Mouse (Mus musculus): Measurements from ENCODE around the gene Snx29. TPM values are rescaled to one million over a fixed set of nuclear protein-coding genes. Genes with fewer than 3 reads are reported as not detected.
A peak's percentile ranks its signal among the peaks of the same experiment; 100 is the strongest.

Snx29 gene
- polyA plus RNA-seq, 1 experiment from 2014 or later, result 22.7 TPM

- no peak overlapping the region for H3K4me3 ChIP-seq
- no peaks in the 10 kb centered on the region for H3K27me3 ChIP-seq (replicated peaks)
- no peak overlapping the region for H3K9ac ChIP-seq
- ATAC-seq (replicated peaks), result no peak
- H3K36me3 ChIP-seq (replicated peaks), result no peaks in the 10 kb centered on the region
- no peak overlapping the region for H3K27ac ChIP-seq
- 55% methylated on average over 2 of the region's 2 CpGs for WGBS
- no peaks in the 10 kb centered on the region for H3K4me1 ChIP-seq
- no peaks in the 10 kb centered on the region for H3K9me3 ChIP-seq
- H3K4me2 ChIP-seq, result no peak overlapping the region
Measured at GRCm38 (mm10) chr16:11396570-11396969, 73.9 kb downstream of the Snx29 start.

GRCm38 (mm10) chr16:11399386-11399785 is 76.7 kb downstream of the Snx29 start:
- ATAC-seq (replicated peaks), result no peak
- WGBS, result 86% methylated on average over 4 of the region's 4 CpGs

GRCm38 (mm10) chr16:11399845-11400565 is 77.3 kb downstream of the Snx29 start:
- WGBS, result 97% methylated on average over 6 of the region's 6 CpGs

More at GRCm38 (mm10) chr16:11399386-11399785, 76.7 kb downstream of the Snx29 start:
- Histone ChIP-seq H3K9me3 (no peaks in the 10 kb centered on the region), H3K36me3 (replicated peaks) (no peaks in the 10 kb centered on the region; the same call in 1 of the 2 replicates), H3K27me3 (replicated peaks) (no peaks in the 10 kb centered on the region), H3K4me1 (no peaks in the 10 kb centered on the region), H3K27ac (no peak overlapping the region), H3K9ac (no peak overlapping the region), H3K4me3 (no peak overlapping the region), H3K4me2 (no peak overlapping the region)

GRCm38 (mm10) chr16:11400936-11401335 is 78.2 kb downstream of the Snx29 start:
- Histone ChIP-seq H3K9ac (no peak overlapping the region), H3K4me1 (no peaks in the 10 kb centered on the region), H3K4me2 (no peak overlapping the region), H3K27ac (no peak overlapping the region), H3K36me3 (replicated peaks) (no peaks in the 10 kb centered on the region; the same call in 1 of the 2 replicates), H3K9me3 (no peaks in the 10 kb centered on the region), H3K27me3 (replicated peaks) (no peaks in the 10 kb centered on the region), H3K4me3 (no peak overlapping the region)
- 76% methylated on average over 7 of the region's 7 CpGs for WGBS
- no peak for ATAC-seq (replicated peaks)

More at GRCm38 (mm10) chr16:11399845-11400565, 77.3 kb downstream of the Snx29 start:
- no peaks in the 10 kb centered on the region for H3K4me1 ChIP-seq
- no peak overlapping the region for H3K9ac ChIP-seq
- no peaks in the 10 kb centered on the region for H3K9me3 ChIP-seq
- H3K4me2 ChIP-seq, result no peak overlapping the region
- H3K36me3 ChIP-seq (replicated peaks), result no peaks in the 10 kb centered on the region; the same call in 1 of the 2 replicates
- no peak overlapping the region for H3K4me3 ChIP-seq
- no peaks in the 10 kb centered on the region for H3K27me3 ChIP-seq (replicated peaks)
- ATAC-seq (replicated peaks), result no peak
- H3K27ac ChIP-seq, result no peak overlapping the region

GRCm38 (mm10) chr16:11405193-11405592 is 82.5 kb downstream of the Snx29 start:
- Histone ChIP-seq H3K4me3 (no peak overlapping the region), H3K4me1 (no peaks in the 10 kb centered on the region), H3K27ac (no peak overlapping the region), H3K9ac (no peak overlapping the region), H3K4me2 (no peak overlapping the region), H3K27me3 (replicated peaks) (no peaks in the 10 kb centered on the region), H3K36me3 (replicated peaks) (no peaks in the 10 kb centered on the region; the same call in 1 of the 2 replicates), H3K9me3 (no peaks in the 10 kb centered on the region)
- ATAC-seq (replicated peaks), result no peak
- WGBS, result 90% methylated on average over 3 of the region's 3 CpGs

GRCm38 (mm10) chr16:11406201-11406600 is 83.5 kb downstream of the Snx29 start:
- ATAC-seq (replicated peaks), result no peak
- H3K27ac ChIP-seq, result no peak overlapping the region
- no peaks in the 10 kb centered on the region; the same call in 1 of the 2 replicates for H3K36me3 ChIP-seq (replicated peaks)
- no peaks in the 10 kb centered on the region for H3K27me3 ChIP-seq (replicated peaks)
- no peak overlapping the region for H3K9ac ChIP-seq
- WGBS, result 89% methylated on average over 5 of the region's 5 CpGs
- no peak overlapping the region for H3K4me2 ChIP-seq
- no peaks in the 10 kb centered on the region for H3K4me1 ChIP-seq
- H3K9me3 ChIP-seq, result no peaks in the 10 kb centered on the region
- H3K4me3 ChIP-seq, result no peak overlapping the region

GRCm38 (mm10) chr16:11406622-11407021 is 83.9 kb downstream of the Snx29 start:
- Histone ChIP-seq H3K27ac (no peak overlapping the region), H3K9ac (no peak overlapping the region), H3K27me3 (replicated peaks) (no peaks in the 10 kb centered on the region), H3K4me1 (no peaks in the 10 kb centered on the region), H3K4me3 (no peak overlapping the region), H3K9me3 (no peaks in the 10 kb centered on the region), H3K4me2 (no peak overlapping the region), H3K36me3 (replicated peaks) (no peaks in the 10 kb centered on the region; the same call in 1 of the 2 replicates)
- no peak for ATAC-seq (replicated peaks)
- WGBS, result 91% methylated on average over 9 of the region's 9 CpGs

- Histone ChIP-seq H3K27ac (no peak overlapping the region), H3K4me2 (no peak overlapping the region)
- WGBS, result 85% methylated on average over 8 of the region's 8 CpGs
Measured at GRCm38 (mm10) chr16:11407932-11408620, 85.4 kb downstream of the Snx29 start.

GRCm38 (mm10) chr16:11408726-11409125 is 86.0 kb downstream of the Snx29 start:
- no peaks in the 10 kb centered on the region for H3K4me1 ChIP-seq
- 96% methylated on average over 4 of the region's 4 CpGs for WGBS
- H3K4me2 ChIP-seq, result no peak overlapping the region
- no peak for ATAC-seq (replicated peaks)
- no peaks in the 10 kb centered on the region for H3K9me3 ChIP-seq
- no peak overlapping the region for H3K9ac ChIP-seq
- H3K36me3 ChIP-seq (replicated peaks), result no peaks in the 10 kb centered on the region; the same call in 1 of the 2 replicates
- H3K27me3 ChIP-seq (replicated peaks), result no peaks in the 10 kb centered on the region
- no peak overlapping the region for H3K27ac ChIP-seq
- H3K4me3 ChIP-seq, result no peak overlapping the region

More at GRCm38 (mm10) chr16:11407932-11408620, 85.4 kb downstream of the Snx29 start:
- ATAC-seq (replicated peaks), result no peak
- no peaks in the 10 kb centered on the region; the same call in 1 of the 2 replicates for H3K36me3 ChIP-seq (replicated peaks)
- no peaks in the 10 kb centered on the region for H3K27me3 ChIP-seq (replicated peaks)
- no peak overlapping the region for H3K4me3 ChIP-seq
- H3K4me1 ChIP-seq, result no peaks in the 10 kb centered on the region
- H3K9me3 ChIP-seq, result no peaks in the 10 kb centered on the region
- H3K9ac ChIP-seq, result no peak overlapping the region

- Histone ChIP-seq H3K9me3 (no peaks in the 10 kb centered on the region), H3K4me3 (no peak overlapping the region), H3K9ac (no peak overlapping the region), H3K27me3 (replicated peaks) (no peaks in the 10 kb centered on the region), H3K4me1 (no peaks in the 10 kb centered on the region), H3K27ac (no peak overlapping the region), H3K4me2 (no peak overlapping the region), H3K36me3 (replicated peaks) (no peaks in the 10 kb centered on the region)
- ATAC-seq (replicated peaks), result no peak
- WGBS, result 81% methylated on average over 2 of the region's 2 CpGs
Measured at GRCm38 (mm10) chr16:11414631-11415030, 91.9 kb downstream of the Snx29 start.

GRCm38 (mm10) chr16:11418183-11418588 is 95.5 kb downstream of the Snx29 start:
- WGBS, result 19% methylated on average over 7 of the region's 7 CpGs
- H3K9ac ChIP-seq, result no peak overlapping the region; the same call in 1 of the 2 replicates
- H3K27me3 ChIP-seq (replicated peaks), result no peaks in the 10 kb centered on the region

GRCm38 (mm10) chr16:11420311-11421080 is 97.8 kb downstream of the Snx29 start:
- no peak overlapping the region for H3K4me2 ChIP-seq
- 89% methylated on average over 12 of the region's 12 CpGs for WGBS
- H3K9me3 ChIP-seq, result no peaks in the 10 kb centered on the region
- H3K4me3 ChIP-seq, result no peak overlapping the region
- 0 out of 2 replicates have a peak, but pooled peaks cover 3% of the 10 kb centered on the region for H3K36me3 ChIP-seq (replicated peaks)
- H3K9ac ChIP-seq, result no peak overlapping the region
- no peak for ATAC-seq (replicated peaks)
- no peaks in the 10 kb centered on the region for H3K4me1 ChIP-seq
- H3K27me3 ChIP-seq (replicated peaks), result no peaks in the 10 kb centered on the region
- H3K27ac ChIP-seq, result no peak overlapping the region

More at GRCm38 (mm10) chr16:11418183-11418588, 95.5 kb downstream of the Snx29 start:
- Histone ChIP-seq H3K9me3 (no peaks in the 10 kb centered on the region), H3K36me3 (replicated peaks) (0 out of 2 replicates have a peak, but pooled peaks cover 3% of the 10 kb centered on the region), H3K4me3 (no peak overlapping the region), H3K4me2 (no peak overlapping the region), H3K27ac (no peak overlapping the region; the same call in 1 of the 2 replicates), H3K4me1 (no peaks in the 10 kb centered on the region)
- peak; percentile 82 for ATAC-seq (replicated peaks)

All from midbrain, embryonic 15.5 days (tissue).